Mouse (Mus musculus) heart, embryonic 14.5 days (tissue): ENCODE results near the gene Adam1a. TPM values are rescaled to one million over a fixed set of nuclear protein-coding genes. Genes with fewer than 3 reads are reported as not detected.

ENCODE experiments used
- ATAC-seq: fragments of 200-750 bp; cut with Nextera tagmentation; 2 replicates; pipeline ENCODE4 v1.8.0; 2017; ENCODE audit warnings: low read depth, moderate TSS enrichment; ENCODE audit not compliant: insufficient number of reproducible peaks, insufficient read depth, low FRiP score
- H3K27ac ChIP-seq, 2 experiments: fragments of 200-500 bp in 1 of 2; fragments of 300-500 bp in 1 of 2; sonication (generic) in 1 of 2; replicated peaks in 1 of 2; 2 replicates each; pipeline ENCODE4 v1.5.1; 2012 to 2014; ENCODE audit warnings: low read depth in 2 of 2, low read length in 2 of 2, control low read depth in 1 of 2, mild to moderate bottlenecking in 1 of 2, mixed read lengths in 1 of 2; ENCODE audit not compliant: control insufficient read depth in 1 of 2, insufficient read depth in 1 of 2
- H3K27me3 ChIP-seq: fragments of 300-500 bp; sonication (generic); 2 replicates; pipeline ENCODE4 v1.6.1; 2014; ENCODE audit warnings: mild to moderate bottlenecking, low read length, control low read depth; ENCODE audit not compliant: control insufficient read depth, insufficient read depth
- H3K36me3 ChIP-seq: fragments of 300-500 bp; sonication (generic); 2 replicates; pipeline ENCODE4 v1.6.1; 2014; ENCODE audit warnings: mild to moderate bottlenecking, control low read depth, low read length, mixed read lengths; ENCODE audit not compliant: control insufficient read depth, insufficient read depth
- H3K4me1 ChIP-seq, 2 experiments: fragments of 200-500 bp in 1 of 2; fragments of 300-500 bp in 1 of 2; sonication (generic) in 1 of 2; 2 replicates each; pipeline ENCODE4 v1.6.1; 2012 to 2014; ENCODE audit warnings: low read length in 2 of 2, control low read depth in 1 of 2, mixed read lengths in 1 of 2; ENCODE audit not compliant: control insufficient read depth in 2 of 2, insufficient read depth in 2 of 2
- H3K4me2 ChIP-seq: fragments of 300-500 bp; sonication (generic); 2 replicates; pipeline ENCODE4 v1.6.1; 2014; ENCODE audit warnings: mild to moderate bottlenecking, low read length
- H3K4me3 ChIP-seq, 2 experiments: fragments of 200-500 bp in 1 of 2; fragments of 300-500 bp in 1 of 2; sonication (generic) in 1 of 2; 2 replicates each; pipeline ENCODE4 v1.5.1; 2012 to 2014; ENCODE audit warnings: low read length in 2 of 2, mild to moderate bottlenecking in 2 of 2, control low read depth in 1 of 2, low read depth in 1 of 2, moderate library complexity in 1 of 2; ENCODE audit not compliant: control insufficient read depth in 1 of 2, insufficient read depth in 1 of 2
- H3K9ac ChIP-seq: fragments of 300-500 bp; sonication (generic); 2 replicates; pipeline ENCODE4 v1.6.1; 2014; ENCODE audit warnings: mild to moderate bottlenecking, low read length
- H3K9me3 ChIP-seq: fragments of 300-500 bp; sonication (generic); 2 replicates; pipeline ENCODE4 v1.6.1; 2016; ENCODE audit warnings: low read length, control low read depth; ENCODE audit not compliant: control insufficient read depth
- WGBS: fragments of 180-500 bp; shearing (Covaris S2); extraction: QIAGEN DNeasy Blood & Tissue Kit; methylation state at CpG from one replicate; pipeline ENCODE4 v1.1.7; 2014; 5-methylcytosine and 5-hydroxymethylcytosine counted together
- polyA plus RNA-seq: library from polyadenylated mRNA; unstranded; fragments of >200 nt; fragmentation: Nextera tagmentation; extraction: Ambion mirVana; gene quantifications from 2 replicates; pipeline ENCODE4 v1.2.1, GENCODE M21; 2014

Gene Adam1a
- polyA plus RNA-seq, 1 experiment from 2014 or later = 1.1 TPM

DNA sequence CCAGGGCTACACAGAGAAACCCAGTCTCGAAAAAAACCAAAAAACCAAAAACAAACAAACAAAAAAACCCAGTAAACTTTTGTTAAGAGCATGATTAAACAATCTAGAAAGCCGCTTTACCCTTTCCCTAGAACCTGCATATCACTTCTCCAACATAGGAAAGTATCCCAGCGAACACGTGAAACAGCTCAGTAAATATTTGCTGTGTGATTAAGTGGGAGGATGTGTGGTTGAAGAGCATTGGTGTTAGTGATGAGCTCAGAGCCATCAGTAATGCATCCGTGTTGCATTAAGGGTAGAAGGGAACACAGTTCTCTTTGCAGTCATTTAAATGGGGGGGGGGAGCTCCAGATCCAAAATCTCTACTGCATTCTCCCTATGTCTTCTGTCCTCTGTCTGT, 60.5 kb downstream of the Adam1a start:
- WGBS = 72% methylated on average over 5 of the region's 5 CpGs
- no peak overlapping the region for H3K4me2 ChIP-seq
- no peak overlapping the region for H3K27ac ChIP-seq
- H3K4me3 ChIP-seq = no peak overlapping the region
- H3K4me1 ChIP-seq = no peaks in the 10 kb centered on the region
- H3K36me3 ChIP-seq = no peaks in the 10 kb centered on the region
- no peak overlapping the region for H3K9ac ChIP-seq
- ATAC-seq = no peak
- no peaks in the 10 kb centered on the region for H3K27me3 ChIP-seq
- H3K9me3 ChIP-seq = no peaks in the 10 kb centered on the region

GRCm38 (mm10) chr5:121477680-121478079, 67.6 kb downstream of the Adam1a start:
- Histone ChIP-seq H3K9ac (no peak overlapping the region), H3K9me3 (no peaks in the 10 kb centered on the region), H3K4me3 (no peak overlapping the region), H3K36me3 (no peaks in the 10 kb centered on the region), H3K4me2 (no peak overlapping the region), H3K27ac (no peak overlapping the region), H3K4me1 (no peaks in the 10 kb centered on the region), H3K27me3 (no peaks in the 10 kb centered on the region)
- WGBS = 39% methylated on average over 3 of the region's 3 CpGs
- ATAC-seq = no peak

DNA sequence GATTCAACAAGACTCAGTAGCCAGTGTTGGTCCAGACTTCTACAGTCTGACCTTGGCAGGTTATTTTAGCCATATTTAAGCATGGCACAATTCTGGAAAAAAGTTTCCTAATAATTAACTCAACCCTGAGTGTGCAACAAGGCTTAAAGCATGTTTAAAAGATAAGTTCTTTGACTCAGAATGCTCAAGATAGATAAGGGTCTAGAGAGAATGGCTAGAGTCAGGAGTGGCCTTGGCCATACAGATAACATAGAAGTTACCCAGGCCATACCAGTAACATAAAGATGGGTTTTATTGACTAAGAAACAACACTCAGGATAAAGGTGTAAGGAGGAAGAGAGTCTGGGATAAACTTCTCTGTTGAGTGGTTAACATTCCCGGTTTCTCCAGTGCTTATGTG, 69.2 kb downstream of the Adam1a start:
- H3K27ac ChIP-seq = no peak overlapping the region
- 73% methylated on average over 1 of the region's 1 CpGs for WGBS
- no peak overlapping the region for H3K4me2 ChIP-seq
- no peaks in the 10 kb centered on the region for H3K9me3 ChIP-seq
- H3K36me3 ChIP-seq = no peaks in the 10 kb centered on the region
- ATAC-seq = no peak
- H3K4me3 ChIP-seq = no peak overlapping the region
- no peak overlapping the region for H3K9ac ChIP-seq
- no peaks in the 10 kb centered on the region for H3K27me3 ChIP-seq
- no peaks in the 10 kb centered on the region for H3K4me1 ChIP-seq

- Histone ChIP-seq H3K4me2 (no peak overlapping the region), H3K9ac (no peak overlapping the region), H3K4me3 (no peak overlapping the region), H3K36me3 (no peaks in the 10 kb centered on the region), H3K27me3 (no peaks in the 10 kb centered on the region), H3K9me3 (no peaks in the 10 kb centered on the region), H3K27ac (no peak overlapping the region), H3K4me1 (no peaks in the 10 kb centered on the region)
- no peak for ATAC-seq
- WGBS = 68% methylated on average over 7 of the region's 7 CpGs
These were observed 70.7 kb downstream of the Adam1a start for GRCm38 (mm10) chr5:121474610-121475009.

GRCm38 (mm10) chr5:121472411-121472810, 72.9 kb downstream of the Adam1a start:
- Histone ChIP-seq H3K4me3 (no peak overlapping the region), H3K4me1 (no peaks in the 10 kb centered on the region), H3K27me3 (no peaks in the 10 kb centered on the region), H3K9me3 (no peaks in the 10 kb centered on the region), H3K9ac (no peak overlapping the region), H3K36me3 (no peaks in the 10 kb centered on the region), H3K27ac (no peak overlapping the region), H3K4me2 (no peak overlapping the region)
- 80% methylated on average over 2 of the region's 2 CpGs for WGBS
- no peak for ATAC-seq

DNA sequence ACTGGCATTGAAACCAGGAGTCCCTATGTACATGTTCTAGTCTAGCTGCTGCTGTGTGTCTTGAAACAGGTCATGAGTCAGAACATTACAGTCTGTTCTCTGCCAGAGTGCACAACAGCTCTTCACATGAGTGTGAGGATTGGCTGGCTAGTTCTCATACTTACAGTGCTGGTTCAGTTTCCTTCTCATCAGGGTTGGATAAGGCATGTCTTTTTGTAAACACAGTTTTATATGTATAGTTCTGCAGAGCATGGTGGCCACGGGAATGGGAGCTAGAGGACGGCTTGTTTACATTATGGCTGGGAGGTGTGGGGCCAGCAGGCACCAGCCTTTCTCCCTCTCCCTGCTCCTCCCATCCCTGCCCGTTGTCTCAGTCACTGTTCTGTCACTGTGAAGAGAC, 75.7 kb downstream of the Adam1a start:
- Histone ChIP-seq H3K27ac (no peak overlapping the region), H3K4me2 (no peak overlapping the region), H3K9me3 (no peaks in the 10 kb centered on the region), H3K9ac (no peak overlapping the region), H3K4me3 (no peak overlapping the region), H3K36me3 (no peaks in the 10 kb centered on the region), H3K4me1 (no peaks in the 10 kb centered on the region), H3K27me3 (no peaks in the 10 kb centered on the region)
- no peak for ATAC-seq
- WGBS = 27% methylated on average over 3 of the region's 3 CpGs

Other genes with a start within 250 kb of the Adam1a start
- 70.7 and 71.3 TPM in 2 replicates for gene Trafd1, start 159.8 kb downstream of the Adam1a start, polyA plus RNA-seq
- gene Naa25, start 147.5 kb downstream of the Adam1a start, polyA plus RNA-seq = 30.9 and 32.8 TPM in 2 replicates
- 4.2 TPM in 2 replicates for gene Tmem116, start 93.6 kb downstream of the Adam1a start, polyA plus RNA-seq
- gene Erp29, start 93.0 kb downstream of the Adam1a start, polyA plus RNA-seq = 121 and 123 TPM in 2 replicates
- 0.18 and 0.26 TPM in 2 replicates for gene Adam1b, start 42.0 kb downstream of the Adam1a start, polyA plus RNA-seq
- 0.26 TPM in 1 of 2 replicates, not detected in the other for gene Gm42878, start within 50 bp of the Adam1a start, polyA plus RNA-seq
- 37.0 and 43.7 TPM in 2 replicates for gene Mapkapk5, start 423 bp upstream of the Adam1a start, polyA plus RNA-seq
- 32.0 and 40.0 TPM in 2 replicates for gene Aldh2, start 48.3 kb upstream of the Adam1a start, polyA plus RNA-seq
- 7.2 and 7.3 TPM in 2 replicates for gene Acad12, start 73.5 kb upstream of the Adam1a start, polyA plus RNA-seq
- 1.1 and 1.5 TPM in 2 replicates for gene Acad10, start 115.0 kb upstream of the Adam1a start, polyA plus RNA-seq
- gene Brap, start 115.1 kb upstream of the Adam1a start, polyA plus RNA-seq = 26.6 and 26.9 TPM in 2 replicates
- gene Atxn2, start 165.9 kb upstream of the Adam1a start, polyA plus RNA-seq = 84.8 and 86.9 TPM in 2 replicates